19 mouse cellular contexts compared by ENCODE assay signal in the genomic region with DNA sequence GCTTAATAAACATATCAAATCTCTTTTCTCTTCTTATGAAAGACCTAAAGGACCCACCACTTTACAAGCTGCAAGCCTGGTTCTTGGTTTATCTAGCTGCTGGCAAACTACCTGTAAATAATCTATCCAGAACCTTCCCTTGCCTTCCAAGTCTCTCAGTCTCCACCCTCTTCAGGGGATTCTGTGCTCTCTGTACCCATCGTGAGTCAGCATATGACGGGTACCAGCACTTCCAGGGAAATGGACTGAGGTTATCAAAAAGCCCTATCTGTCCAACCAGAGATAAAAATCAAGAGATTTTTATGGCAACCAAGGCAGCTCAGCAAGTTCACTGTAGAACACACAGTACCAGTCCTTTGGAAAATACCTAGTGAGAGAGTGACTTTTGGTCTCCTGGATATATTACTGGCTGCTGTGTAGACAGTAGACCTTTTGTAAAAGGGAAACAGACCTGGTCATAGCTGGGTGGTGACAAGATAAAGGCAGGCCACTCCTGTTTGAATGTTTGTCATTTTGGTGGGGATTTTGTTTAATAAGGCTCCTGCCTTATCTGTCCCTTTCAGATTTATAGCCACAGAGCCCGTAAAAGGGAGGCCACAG.
DNase-seq lines count a peak whose midpoint lies in the region; ATAC-seq lines count a peak whose summit lies in the region.
"Had no signal": no experiment of that assay in that cellular context is flagged by ENCODE, and none has a peak within 500 bp of the region (broad histone marks: within the 10 kb centered on the region; RNA-seq: fewer than 3 reads in every experiment).

No protein-coding gene starts in this region.

- H3K9me3 ChIP-seq in intestine, embryonic 15.5 days, result no peaks in the 10 kb centered on the region
- H3K9me3 ChIP-seq: embryonic facial prominence, embryonic 10.5 days; forebrain, embryonic 15.5 days; heart, embryonic 10.5 days; hindbrain, embryonic 12.5 days had no signal

- no peak overlapping the region for H3K4me3 ChIP-seq in intestine, embryonic 15.5 days (replicated peaks)
- H3K4me3 ChIP-seq: embryonic facial prominence, embryonic 10.5 days; forebrain, embryonic 15.5 days; heart, embryonic 10.5 days; hindbrain, embryonic 12.5 days had no signal

- H3K9ac ChIP-seq in intestine, embryonic 15.5 days, result no peak overlapping the region
- H3K9ac ChIP-seq: forebrain, embryonic 15.5 days; hindbrain, embryonic 12.5 days had no signal

- no peak overlapping the region for H3K27ac ChIP-seq in intestine, embryonic 15.5 days
- H3K27ac ChIP-seq: embryonic facial prominence, embryonic 10.5 days; forebrain, embryonic 15.5 days; heart, embryonic 10.5 days; hindbrain, embryonic 12.5 days had no signal

- no peaks in the 10 kb centered on the region for H3K36me3 ChIP-seq in intestine, embryonic 15.5 days
- H3K36me3 ChIP-seq: embryonic facial prominence, embryonic 10.5 days; forebrain, embryonic 15.5 days; heart, embryonic 10.5 days; hindbrain, embryonic 12.5 days had no signal

- 0 out of 2 replicates have a peak, but pooled peaks cover 3% of the 10 kb centered on the region for H3K4me1 ChIP-seq in intestine, embryonic 15.5 days (replicated peaks)
- H3K4me1 ChIP-seq: forebrain, embryonic 15.5 days; hindbrain, embryonic 12.5 days had no signal

- DNase-seq in kidney, adult 9 months, result peak; percentile 28
- no peak for DNase-seq in kidney, postnatal 14 days
- no peak for DNase-seq in layer of hippocampus, postnatal 14 days (ENCODE audit: low spot score in 2 of 2)
- DNase-seq in adipocyte (ENCODE audit: low spot score), result no peak
- no peak for DNase-seq in frontal cortex, postnatal 36 days (ENCODE audit: low spot score in 2 of 2)
- DNase-seq: adrenal gland, adult 8-10 months; cerebellum, adult 2 months; cerebellum, postnatal 10 days; gastrocnemius, postnatal 25 days; heart, postnatal 10 days; heart, postnatal 4 days had no signal

- no peaks in the 10 kb centered on the region for H3K27me3 ChIP-seq in intestine, embryonic 15.5 days (replicated peaks)
- H3K27me3 ChIP-seq: CH12.LX; forebrain, embryonic 15.5 days; hindbrain, embryonic 12.5 days had no signal

- WGBS in intestine, embryonic 15.5 days, result 53% methylated on average over 3 of the region's 3 CpGs

- H3K4me2 ChIP-seq in intestine, embryonic 15.5 days (replicated peaks), result no peak overlapping the region
- H3K4me2 ChIP-seq: forebrain, embryonic 15.5 days; hindbrain, embryonic 12.5 days had no signal

- peak; percentile 86 for ATAC-seq in intestine, embryonic 15.5 days
- 0 out of 2 replicates have a peak, but pooled peaks have one; percentile 20 for ATAC-seq in megakaryocyte progenitor cell, adult 5-6 weeks (replicated peaks; ENCODE audit: poor library complexity)
- ATAC-seq: forebrain, embryonic 15.5 days; hindbrain, embryonic 16.5 days had no signal
